ENCODE assay signal across 8 mouse cellular contexts in genomic region chr14:57881793-57882192, GRCm38 (mm10). TPM values are rescaled to one million over a fixed set of nuclear protein-coding genes. Genes with fewer than 3 reads are reported as not detected.
DNase-seq lines count a peak whose midpoint lies in the region; ATAC-seq and TF ChIP-seq lines count a peak whose summit lies in the region.
"Had no signal": no experiment of that assay in that cellular context is flagged by ENCODE, and none has a peak within 500 bp of the region (broad histone marks: within the 10 kb centered on the region; RNA-seq: fewer than 3 reads in every experiment).

No protein-coding gene starts in this region.

- no peak for TF ChIP-seq POLR2A in spleen, adult 2 months (IDR thresholded peaks at IDR 0.05; ENCODE audit: low read depth, low read length)

- no peaks in the 10 kb centered on the region for H3K27me3 ChIP-seq in spleen, adult 2 months (ENCODE audit: control insufficient read depth, insufficient read depth, low read length)

- no peak for DNase-seq in spleen, adult 2 months (ENCODE audit: low read depth in 1 of 2, low spot score in 2 of 2)
- no peak for DNase-seq in spleen, adult 18-20 months
- peak; percentile 77 to 86 for DNase-seq in heart, adult 9 months (ENCODE audit: low spot score in 2 of 2)
- DNase-seq in kidney, postnatal 14 days, result peak; percentile 71
- DNase-seq in layer of hippocampus, adult 9-11 months, result no peak

- peaks cover 3% of the 10 kb centered on the region for H3K4me1 ChIP-seq in spleen, adult 2 months (ENCODE audit: control insufficient read depth, insufficient read depth, insufficient read length)
- H3K4me1 ChIP-seq in brown adipose tissue, adult 24 weeks (ENCODE audit: control insufficient read depth, insufficient read depth, insufficient read length, low read length), result peaks cover 12% of the 10 kb centered on the region

- TF ChIP-seq CTCF in spleen, adult 2 months (IDR thresholded peaks at IDR 0.05; ENCODE audit: extremely low read depth, insufficient read depth, insufficient read length, insufficient replicate concordance), result no peak

- no peaks in the 10 kb centered on the region for H3K36me3 ChIP-seq in spleen, adult 2 months (ENCODE audit: control insufficient read depth, insufficient read depth, low read length)

- no peak overlapping the region for H3K4me3 ChIP-seq in spleen, adult 2 months (ENCODE audit: extremely low read depth, insufficient read depth, insufficient read length)
- H3K4me3 ChIP-seq in brown adipose tissue, adult 24 weeks (ENCODE audit: insufficient read depth, low read depth, low read length), result no peak overlapping the region
- H3K4me3 ChIP-seq: erythroblast, embryonic 14.5 days had no signal

- 68% methylated on average over 4 of the region's 4 CpGs for WGBS in spleen, adult 2 months

- ATAC-seq in neutrophil, adult 5-6 weeks (ENCODE audit: extremely low read depth, insufficient number of reproducible peaks, low FRiP score, poor library complexity, severe bottlenecking), result peak; percentile 16; the same call in 1 of the 2 replicates

- peak overlapping the region; percentile 1; the same call in 1 of the 2 replicates for H3K27ac ChIP-seq in spleen, adult 2 months (ENCODE audit: insufficient read depth, low read length)
- H3K27ac ChIP-seq in brown adipose tissue, adult 24 weeks (replicated peaks; ENCODE audit: low read depth, low read length), result 0 out of 2 replicates have a peak overlapping the region, but pooled peaks have one; percentile 5

RNA-seq across cellular contexts. Expression of gene Zdhhc20, which starts 8.3 kb away (rescaled TPM):
- 4.3 and 5.1 TPM in 2 replicates for polyA plus RNA-seq in spleen, adult 2 months (2012; rRNA removed)
- polyA plus RNA-seq in brown adipose tissue, adult 24 weeks (2012; ENCODE audit: insufficient read depth, insufficient read length, missing spikeins), result 5.1 and 11.0 TPM in 2 replicates
- total RNA-seq in neutrophil, adult 5-6 weeks (2017), result 86.4 and 94.2 TPM in 2 replicates
- polyA plus RNA-seq: erythroblast, embryonic 14.5 days had no signal

RNA-seq across cellular contexts. Expression of gene Mrpl57, which starts 55.8 kb away (rescaled TPM):
- polyA plus RNA-seq in spleen, adult 2 months (2012; rRNA removed), result 33.4 and 41.8 TPM in 2 replicates
- polyA plus RNA-seq in brown adipose tissue, adult 24 weeks (2012; ENCODE audit: insufficient read depth, insufficient read length, missing spikeins), result 117 and 149 TPM in 2 replicates
- total RNA-seq in neutrophil, adult 5-6 weeks (2017), result 15.6 and 19.2 TPM in 2 replicates

RNA-seq across cellular contexts. Expression of gene Ska3, which starts 55.8 kb away (rescaled TPM):
- 0.84 and 0.85 TPM in 2 replicates for polyA plus RNA-seq in spleen, adult 2 months (2012; rRNA removed)
- not detected in 2 replicates for polyA plus RNA-seq in brown adipose tissue, adult 24 weeks (2012; ENCODE audit: insufficient read depth, insufficient read length, missing spikeins)
- total RNA-seq in neutrophil, adult 5-6 weeks (2017), result 0.61 TPM in 1 of 2 replicates, not detected in the other

Comparison
In these comparisons a context has a peak if more than half of its experiments do, and no peak if none do; other contexts are left out.
1. DNase-seq: peak in heart, adult 9 months (2 of 2) and kidney, postnatal 14 days (single experiment); none in spleen, adult 2 months (0 of 2), spleen, adult 18-20 months (0 of 2) and layer of hippocampus, adult 9-11 months (single experiment).